Mouse (Mus musculus) layer of hippocampus, adult 9-11 months (tissue): ENCODE data around the gene 4930590J08Rik.

ENCODE experiments used
- DNase-seq: peaks from one replicate; pipeline ENCODE4 v3.0.0; 2022

4930590J08Rik gene

DNA sequence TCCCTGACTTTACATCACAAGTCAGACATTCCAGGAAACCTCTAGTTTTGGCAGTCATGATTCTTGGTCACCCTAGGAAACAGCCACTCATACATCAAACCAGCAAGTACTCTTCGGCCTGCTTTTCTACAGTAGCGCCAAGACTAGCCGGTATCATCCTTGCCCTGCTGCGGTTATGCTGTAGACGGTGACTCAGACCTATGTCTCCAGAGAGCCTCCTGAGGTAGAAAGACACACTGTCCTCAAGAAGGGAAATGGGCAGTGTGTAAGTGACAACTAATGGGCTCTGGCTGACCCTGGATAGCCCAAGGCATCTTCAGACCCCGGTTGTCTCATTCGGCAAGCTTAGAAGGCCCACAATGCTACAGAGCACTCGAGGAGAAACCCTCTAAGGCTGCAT lies 62.5 kb downstream of the 4930590J08Rik start:
- no peak for DNase-seq

GRCm38 (mm10) chr6:91966006-91966405 lies 63.4 kb downstream of the 4930590J08Rik start:
- DNase-seq: peak; percentile 4

DNA sequence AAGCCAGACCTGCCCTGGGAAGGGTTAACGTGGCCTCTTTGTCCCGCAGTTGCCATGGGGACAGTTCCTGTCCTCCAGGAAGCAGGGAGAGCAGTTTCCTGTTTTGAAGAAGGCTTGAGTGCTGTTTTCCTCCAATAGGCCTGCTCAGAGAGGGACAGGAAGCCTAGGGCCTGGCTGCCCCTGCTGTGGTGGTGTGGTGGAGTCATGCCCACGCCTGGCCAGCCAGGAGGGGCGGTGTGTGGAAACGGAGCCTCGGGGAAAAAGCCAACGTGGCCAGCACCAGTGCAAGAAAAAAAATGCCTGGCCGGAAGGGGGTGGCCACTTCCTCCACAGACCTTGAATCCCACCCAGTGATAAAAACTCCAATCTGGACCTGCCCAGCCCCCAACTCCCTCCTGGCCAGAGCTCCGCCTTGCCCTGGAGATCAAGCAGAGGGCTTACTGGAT lies 69.6 kb downstream of the 4930590J08Rik start:
- no peak for DNase-seq

- DNase-seq: no peak
Measured at GRCm38 (mm10) chr6:91973972-91974371, 71.4 kb downstream of the 4930590J08Rik start.

DNA sequence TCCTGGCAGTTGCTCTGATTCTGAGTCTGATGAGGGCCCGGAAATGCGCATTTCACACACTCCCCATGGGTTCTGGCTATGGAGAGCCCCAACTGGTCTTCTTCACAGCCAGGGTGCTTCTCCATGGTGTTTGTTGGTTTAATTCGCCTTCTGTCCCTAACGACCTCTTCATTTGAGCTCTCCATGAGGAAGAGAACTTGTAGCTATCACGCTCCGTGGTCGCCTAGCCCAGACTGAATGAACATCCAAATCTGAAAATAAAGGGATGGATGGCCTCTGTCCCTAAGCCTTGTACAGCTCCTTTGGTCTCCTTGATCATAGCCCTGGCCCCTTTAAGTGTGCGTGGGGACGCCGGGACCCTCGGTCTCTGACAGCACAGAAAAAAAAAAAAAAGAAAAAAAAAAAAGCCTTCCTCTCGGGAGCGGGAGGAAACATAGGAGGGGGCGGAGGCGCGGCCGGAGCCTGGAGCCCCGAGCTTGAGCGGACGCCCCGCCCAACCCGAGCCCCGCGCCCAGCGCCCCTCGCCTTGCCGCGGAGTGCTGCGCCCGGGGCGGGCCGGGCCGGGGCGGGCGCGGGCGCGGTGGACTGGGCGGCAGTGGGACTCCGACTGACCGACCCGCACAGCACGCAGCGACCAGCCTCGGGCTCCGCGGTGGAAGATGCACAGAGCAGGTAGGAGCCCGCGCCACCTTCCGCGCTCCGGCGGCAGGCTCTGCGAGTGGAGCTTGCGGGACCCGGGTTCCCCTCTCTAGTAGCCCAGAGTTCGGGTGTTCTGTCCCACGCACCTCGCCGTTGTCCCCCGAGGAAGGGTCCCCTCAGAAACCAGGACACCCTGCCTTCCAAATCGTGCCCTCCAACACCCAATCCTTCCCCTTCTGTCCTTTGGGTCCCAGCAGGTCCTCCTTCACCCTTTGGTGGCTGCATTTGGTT lies 76.0 kb downstream of the 4930590J08Rik start, which contains the start of gene Fgd5:
Gene Fgd5 (plus strand): TSS at position 508 of the 930 bp plus-strand sequence.
- no peak for DNase-seq

DNA sequence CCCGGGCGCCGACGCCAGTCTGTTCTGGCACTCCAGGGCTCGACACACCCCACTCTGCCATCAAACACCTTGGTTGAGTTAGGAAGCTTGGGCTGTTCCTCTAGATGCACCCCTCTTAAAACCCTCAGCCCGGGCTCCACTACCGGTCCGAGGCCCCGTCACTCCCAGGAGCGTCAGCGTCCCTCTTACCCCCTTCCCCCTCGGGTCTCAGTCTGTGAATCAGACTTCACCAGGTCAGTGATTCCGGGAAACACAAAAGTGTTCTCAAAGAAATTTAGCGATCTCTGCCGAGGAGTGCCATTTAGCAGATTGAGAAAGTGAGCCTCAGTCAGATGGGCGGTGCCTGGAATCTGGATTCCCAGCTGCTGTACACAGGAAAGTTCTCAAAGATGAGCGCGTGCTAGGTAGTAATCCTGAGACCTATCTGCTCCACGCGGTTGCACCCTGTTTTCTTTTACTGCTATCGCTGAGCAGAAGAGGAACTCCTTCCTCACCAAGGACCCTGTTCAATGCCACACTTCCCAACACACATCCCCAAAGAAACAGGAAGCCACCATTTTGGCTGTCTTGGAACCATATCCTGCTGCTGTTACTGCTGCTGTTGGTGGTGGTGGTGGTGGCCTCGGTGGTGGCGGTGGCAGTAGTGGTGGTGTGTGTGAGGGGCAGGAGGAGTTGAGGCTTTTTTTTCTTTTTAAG lies 76.8 kb downstream of the 4930590J08Rik start:
- no peak for DNase-seq

GRCm38 (mm10) chr6:91980011-91980410 lies 77.4 kb downstream of the 4930590J08Rik start:
- no peak for DNase-seq

- DNase-seq: no peak
Measured at GRCm38 (mm10) chr6:91990101-91990500, 87.5 kb downstream of the 4930590J08Rik start.

DNA sequence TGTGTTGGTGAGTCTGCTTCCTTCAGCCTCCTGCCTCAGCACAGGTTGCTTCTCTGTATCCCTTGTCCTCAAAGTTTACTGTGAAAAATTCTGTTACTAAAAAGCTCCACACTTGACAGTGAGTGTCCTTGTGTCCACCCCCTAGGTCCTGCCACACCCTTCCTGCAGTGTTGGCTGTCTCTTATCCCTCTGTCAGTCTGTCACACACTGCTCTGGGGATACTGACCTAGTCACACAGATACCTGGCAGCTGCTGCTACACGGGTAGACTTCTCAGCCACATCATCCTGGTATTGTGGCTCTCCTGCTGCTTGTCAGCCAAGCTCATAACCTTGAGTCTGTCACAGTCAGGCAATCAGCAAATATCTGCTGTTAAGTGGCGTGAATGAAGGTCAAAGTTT lies 90.2 kb downstream of the 4930590J08Rik start:
- no peak for DNase-seq

- DNase-seq: no peak
Measured at GRCm38 (mm10) chr6:91993795-91994505, 91.3 kb downstream of the 4930590J08Rik start.

DNA sequence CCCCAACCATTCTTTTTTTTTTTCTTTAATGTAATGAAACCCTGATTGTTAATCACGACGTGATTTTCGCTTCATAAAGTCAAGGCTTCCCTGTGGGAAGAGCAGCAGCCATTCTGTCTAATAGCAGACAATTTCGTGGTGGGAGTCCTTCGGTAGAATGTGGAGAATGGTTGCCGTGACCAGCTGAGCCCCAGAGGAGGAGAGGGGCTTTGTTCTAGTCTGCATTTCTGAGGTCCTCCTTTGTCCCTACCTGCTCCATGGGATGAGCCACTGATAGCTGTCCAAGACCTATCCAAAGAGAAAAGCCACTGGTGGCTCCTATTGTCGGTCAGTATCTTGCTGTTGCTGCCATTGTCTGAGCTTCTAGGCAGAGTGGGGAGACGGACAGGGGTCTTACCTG lies 93.5 kb downstream of the 4930590J08Rik start:
- DNase-seq: no peak
